Mouse (Mus musculus): ENCODE data around the gene Ppp1r12a.

Ppp1r12a gene

GRCm38 (mm10) chr10:108161261-108162256 lies at the start of gene Ppp1r12a:
TSS of gene Ppp1r12a (plus strand) at chr10:108162193.
- peak; percentile 94 for DNase-seq

GRCm38 (mm10) chr10:108113361-108114237 lies 48.4 kb upstream of the Ppp1r12a start:
- DNase-seq, result no peak

GRCm38 (mm10) chr10:108118200-108119163 lies 43.5 kb upstream of the Ppp1r12a start:
- DNase-seq, result no peak

GRCm38 (mm10) chr10:108119416-108119815 lies 42.6 kb upstream of the Ppp1r12a start:
- DNase-seq, result no peak

- DNase-seq, result no peak
These were observed 36.9 kb upstream of the Ppp1r12a start for GRCm38 (mm10) chr10:108124934-108125599.

- DNase-seq, result no peak
These were observed 32.8 kb upstream of the Ppp1r12a start for GRCm38 (mm10) chr10:108129167-108129566.

- DNase-seq, result no peak
These were observed 30.1 kb upstream of the Ppp1r12a start for GRCm38 (mm10) chr10:108131858-108132257.

GRCm38 (mm10) chr10:108133253-108133652 lies 28.7 kb upstream of the Ppp1r12a start:
- DNase-seq, result no peak

- DNase-seq, result no peak
These were observed 28.2 kb upstream of the Ppp1r12a start for GRCm38 (mm10) chr10:108133745-108134144.

GRCm38 (mm10) chr10:108138347-108138746 lies 23.6 kb upstream of the Ppp1r12a start:
- no peak for DNase-seq

- DNase-seq, result no peak
These were observed 22.2 kb upstream of the Ppp1r12a start for GRCm38 (mm10) chr10:108139788-108140187.

- DNase-seq, result no peak
These were observed 21.3 kb upstream of the Ppp1r12a start for GRCm38 (mm10) chr10:108140742-108141141.

- no peak for DNase-seq
These were observed 17.9 kb upstream of the Ppp1r12a start for GRCm38 (mm10) chr10:108143991-108144525.

GRCm38 (mm10) chr10:108145701-108146100 lies 16.3 kb upstream of the Ppp1r12a start:
- DNase-seq, result no peak

- no peak for DNase-seq
These were observed 15.0 kb upstream of the Ppp1r12a start for GRCm38 (mm10) chr10:108147031-108147430.

GRCm38 (mm10) chr10:108153301-108153700 lies 8.7 kb upstream of the Ppp1r12a start:
- no peak for DNase-seq

- DNase-seq, result no peak
These were observed 6.8 kb upstream of the Ppp1r12a start for GRCm38 (mm10) chr10:108155042-108155686.

- DNase-seq, result no peak
These were observed 6.3 kb upstream of the Ppp1r12a start for GRCm38 (mm10) chr10:108155687-108156067.

- no peak for DNase-seq
These were observed 5.9 kb upstream of the Ppp1r12a start for GRCm38 (mm10) chr10:108156128-108156527.

- no peak for DNase-seq
These were observed 3.0 kb upstream of the Ppp1r12a start for GRCm38 (mm10) chr10:108159002-108159401.
